Mouse (Mus musculus) ES-Bruce4 (cell line): ENCODE measurements around the gene Smim12. TPM values are rescaled to one million over a fixed set of nuclear protein-coding genes. Genes with fewer than 3 reads are reported as not detected.
A peak's percentile ranks its signal among the peaks of the same experiment; 100 is the strongest.

Source experiments
- H3K27ac ChIP-seq: 2 replicates; pipeline ENCODE4 v1.5.1; 2012; ENCODE audit warnings: low read length, inconsistent platforms; ENCODE audit not compliant: insufficient read depth
- H3K27me3 ChIP-seq: 2 replicates; pipeline ENCODE4 v1.6.1; 2012; ENCODE audit warnings: mild to moderate bottlenecking, low read length, inconsistent platforms; ENCODE audit not compliant: control insufficient read depth, poor library complexity, insufficient read depth, severe bottlenecking
- H3K36me3 ChIP-seq: 2 replicates; pipeline ENCODE4 v1.6.1; 2012; ENCODE audit warnings: inconsistent platforms, mild to moderate bottlenecking, low read length, moderate library complexity; ENCODE audit not compliant: control insufficient read depth, poor library complexity, insufficient read depth, severe bottlenecking
- H3K4me1 ChIP-seq: one replicate; pipeline ENCODE4 v1.8.1; 2011; ENCODE audit warnings: low read length; ENCODE audit not compliant: control insufficient read depth, insufficient read depth
- H3K4me3 ChIP-seq: 2 replicates; pipeline ENCODE4 v1.5.1; 2011; ENCODE audit warnings: low read depth, mild to moderate bottlenecking, low read length
- H3K9ac ChIP-seq: 2 replicates; pipeline ENCODE4 v1.6.1; 2012; ENCODE audit warnings: low read depth, mild to moderate bottlenecking, inconsistent platforms; ENCODE audit not compliant: poor library complexity, severe bottlenecking
- H3K9me3 ChIP-seq: replicated peaks from 2 replicates; pipeline ENCODE4 v1.6.1; 2012; ENCODE audit warnings: mild to moderate bottlenecking, low read length, inconsistent platforms; ENCODE audit not compliant: control insufficient read depth, poor library complexity, insufficient read depth, severe bottlenecking
- CTCF ChIP-seq: IDR thresholded peaks from one replicate; pipeline ENCODE4 v1.8.1; 2011; ENCODE audit warnings: low read depth, low read length
- EP300 ChIP-seq: IDR thresholded peaks from 2 replicates; pipeline ENCODE4 v1.6.1; 2011; ENCODE audit warnings: low read depth, low read length; ENCODE audit not compliant: insufficient read depth
- POLR2A ChIP-seq: IDR thresholded peaks from one replicate; pipeline ENCODE4 v1.8.1; 2011; ENCODE audit warnings: low read length; ENCODE audit not compliant: insufficient read depth
- polyA plus RNA-seq: library from polyadenylated mRNA; stranded (reverse); fragments of >200 nt; gene quantifications from 2 replicates; pipeline ENCODE4 v1.2.4, GENCODE M21; 2011; ENCODE audit warnings: low read depth; ENCODE audit not compliant: missing spikeins, insufficient read depth, insufficient read length

Smim12 gene
- polyA plus RNA-seq, 1 experiment = 26.6 TPM

GRCm38 (mm10) chr4:127237271-127237670 lies 6.3 kb upstream of the Smim12 start:
- Histone ChIP-seq H3K9ac (peak overlapping the region; percentile 88; the same call in 1 of the 2 replicates), H3K4me1 (peaks cover 4% of the 10 kb centered on the region)

GRCm38 (mm10) chr4:127242696-127243095 lies 888 bp upstream of the Smim12 start:
- Histone ChIP-seq H3K27ac (no peak overlapping the region), H3K36me3 (peaks cover under 1% of the 10 kb centered on the region; the same call in 1 of the 2 replicates), H3K9me3 (no peaks in the 10 kb centered on the region), H3K9ac (no peak overlapping the region), H3K27me3 (no peaks in the 10 kb centered on the region), H3K4me1 (peaks cover 3% of the 10 kb centered on the region), H3K4me3 (no peak overlapping the region)
- no peak for TF ChIP-seq CTCF
- no peak for TF ChIP-seq EP300
- TF ChIP-seq POLR2A = no peak

More at GRCm38 (mm10) chr4:127237271-127237670, 6.3 kb upstream of the Smim12 start:
- peak overlapping the region; percentile 39; the same call in 1 of the 2 replicates for H3K27ac ChIP-seq
- H3K36me3 ChIP-seq = no peaks in the 10 kb centered on the region
- TF ChIP-seq POLR2A (no peak), EP300 (0 out of 2 replicates have a peak, but pooled peaks have one; percentile 30)
- no peaks in the 10 kb centered on the region for H3K9me3 ChIP-seq
- H3K27me3 ChIP-seq = no peaks in the 10 kb centered on the region
- peak overlapping the region; percentile 80 for H3K4me3 ChIP-seq

GRCm38 (mm10) chr4:127243953-127244352 lies 369 bp downstream of the Smim12 start:
- Histone ChIP-seq H3K27ac (no peak overlapping the region), H3K4me3 (peak overlapping the region; percentile 94)

GRCm38 (mm10) chr4:127249701-127250349 lies 6.2 kb downstream of the Smim12 start:
- Histone ChIP-seq H3K27me3 (no peaks in the 10 kb centered on the region), H3K27ac (no peak overlapping the region)

More at GRCm38 (mm10) chr4:127243953-127244352, 369 bp downstream of the Smim12 start:
- no peak for TF ChIP-seq EP300
- no peak for TF ChIP-seq CTCF
- TF ChIP-seq POLR2A = no peak
- H3K36me3 ChIP-seq = peaks cover 4% of the 10 kb centered on the region; the same call in 1 of the 2 replicates
- H3K9ac ChIP-seq = peak overlapping the region; percentile 57
- H3K9me3 ChIP-seq = no peaks in the 10 kb centered on the region
- no peaks in the 10 kb centered on the region for H3K27me3 ChIP-seq
- H3K4me1 ChIP-seq = no peaks in the 10 kb centered on the region

GRCm38 (mm10) chr4:127251963-127252585 lies 8.5 kb downstream of the Smim12 start:
- Histone ChIP-seq H3K4me3 (peak overlapping the region; percentile 22), H3K9me3 (no peaks in the 10 kb centered on the region), H3K9ac (peak overlapping the region; percentile 47), H3K27ac (no peak overlapping the region), H3K36me3 (peaks cover 4% of the 10 kb centered on the region), H3K4me1 (peaks cover 2% of the 10 kb centered on the region), H3K27me3 (no peaks in the 10 kb centered on the region)
- no peak for TF ChIP-seq POLR2A
- no peak for TF ChIP-seq CTCF
- no peak for TF ChIP-seq EP300

More at GRCm38 (mm10) chr4:127249701-127250349, 6.2 kb downstream of the Smim12 start:
- TF ChIP-seq EP300 (no peak), CTCF (peak; percentile 99)
- peaks cover 4% of the 10 kb centered on the region for H3K36me3 ChIP-seq
- H3K4me1 ChIP-seq = peaks cover 2% of the 10 kb centered on the region
- H3K9ac ChIP-seq = no peak overlapping the region
- no peaks in the 10 kb centered on the region for H3K9me3 ChIP-seq
- H3K4me3 ChIP-seq = no peak overlapping the region

GRCm38 (mm10) chr4:127256739-127257138 lies 13.2 kb downstream of the Smim12 start:
- Histone ChIP-seq H3K4me3 (no peak overlapping the region), H3K27ac (no peak overlapping the region), H3K9ac (no peak overlapping the region), H3K27me3 (no peaks in the 10 kb centered on the region), H3K36me3 (no peaks in the 10 kb centered on the region), H3K4me1 (peaks cover 2% of the 10 kb centered on the region), H3K9me3 (no peaks in the 10 kb centered on the region)
- TF ChIP-seq EP300 (no peak), POLR2A (no peak)
